Mouse (Mus musculus) E14TG2a.4 (cell line): ENCODE data around the gene Pnma1.

ENCODE experiments used
- CTCF ChIP-seq: conservative IDR thresholded peaks from 2 replicates; pipeline ENCODE4 v1.5.1; 2014; ENCODE audit warnings: low read length
- NANOG ChIP-seq: IDR thresholded peaks from 2 replicates; pipeline ENCODE4 v1.6.1; 2014; ENCODE audit warnings: borderline replicate concordance, low read length, mixed read lengths
- POU5F1 ChIP-seq: IDR thresholded peaks from 2 replicates; pipeline ENCODE4 v1.6.1; 2014; ENCODE audit warnings: low read length, borderline replicate concordance

DNA sequence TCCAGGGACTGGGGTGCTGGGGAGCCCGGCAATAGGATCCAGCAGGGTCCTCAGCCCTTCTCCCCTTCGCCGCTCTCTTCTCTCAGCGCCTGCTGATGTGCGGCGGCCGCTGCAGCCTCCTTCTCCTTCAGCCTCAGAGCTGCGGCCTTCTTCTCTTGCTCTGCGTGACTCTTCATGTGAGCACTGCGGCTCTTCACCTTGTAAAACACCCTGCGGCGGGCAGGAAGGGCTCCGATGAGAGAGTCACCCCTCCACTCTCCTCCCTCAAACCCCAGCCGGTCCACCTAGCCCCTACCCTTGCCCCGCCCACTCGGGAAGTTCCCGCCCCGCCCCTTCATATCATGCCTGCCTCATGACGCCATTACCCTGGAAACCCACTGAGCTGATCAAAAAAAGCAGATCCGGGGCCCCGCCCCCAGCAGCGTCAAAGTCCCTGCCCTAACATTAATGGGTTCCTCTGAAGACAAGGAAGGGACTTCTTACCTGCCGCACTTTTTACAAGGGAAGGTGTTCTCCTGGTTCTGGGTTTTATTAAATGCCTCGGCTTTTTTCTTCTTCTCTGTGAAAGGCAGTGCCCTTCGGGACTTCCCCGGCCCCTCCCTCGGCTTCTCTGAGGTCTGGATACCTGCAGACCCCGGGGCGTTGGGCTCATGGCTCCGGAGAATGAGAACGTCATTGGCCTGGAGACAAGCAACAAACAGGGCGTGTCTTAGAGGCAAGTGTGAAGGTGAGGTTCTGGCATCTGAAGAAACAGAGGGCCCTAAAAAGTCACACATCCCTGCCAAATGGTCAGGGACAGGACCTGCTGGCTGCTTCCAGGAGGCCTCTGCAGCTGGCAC, 4.3 kb upstream of the Pnma1 start:
- no peak for TF ChIP-seq CTCF
- TF ChIP-seq NANOG, result no peak
- TF ChIP-seq POU5F1, result no peak
